Mouse (Mus musculus) monocyte, adult 5-6 weeks (primary cell): Measurements from ENCODE around the gene Gm10638. TPM values are rescaled to one million over a fixed set of nuclear protein-coding genes. Genes with fewer than 3 reads are reported as not detected.
A peak's percentile ranks its signal among the peaks of the same experiment; 100 is the strongest.

Source experiments
- ATAC-seq: fragments of 153-309, 156-312 bp; replicated peaks from 2 replicates; pipeline ENCODE4 v1.8.0; 2017; ENCODE audit warnings: mild to moderate bottlenecking; ENCODE audit not compliant: low TSS enrichment, insufficient number of reproducible peaks, severe bottlenecking, poor library complexity, low FRiP score
- total RNA-seq: library from RNA; stranded (forward); fragments of 200-1000, 200-491, 200-594 nt; gene quantifications from 3 replicates; pipeline ENCODE4 v1.2.3, GENCODE M21; 2017

Gene Gm10638
- total RNA-seq, 1 experiment from 2014 or later, result not detected

- ATAC-seq, result no peak
Measured at GRCm38 (mm10) chr8:86734171-86734570, 11.3 kb upstream of the Gm10638 start.

GRCm38 (mm10) chr8:86734954-86735353, 10.5 kb upstream of the Gm10638 start:
- no peak for ATAC-seq

DNA sequence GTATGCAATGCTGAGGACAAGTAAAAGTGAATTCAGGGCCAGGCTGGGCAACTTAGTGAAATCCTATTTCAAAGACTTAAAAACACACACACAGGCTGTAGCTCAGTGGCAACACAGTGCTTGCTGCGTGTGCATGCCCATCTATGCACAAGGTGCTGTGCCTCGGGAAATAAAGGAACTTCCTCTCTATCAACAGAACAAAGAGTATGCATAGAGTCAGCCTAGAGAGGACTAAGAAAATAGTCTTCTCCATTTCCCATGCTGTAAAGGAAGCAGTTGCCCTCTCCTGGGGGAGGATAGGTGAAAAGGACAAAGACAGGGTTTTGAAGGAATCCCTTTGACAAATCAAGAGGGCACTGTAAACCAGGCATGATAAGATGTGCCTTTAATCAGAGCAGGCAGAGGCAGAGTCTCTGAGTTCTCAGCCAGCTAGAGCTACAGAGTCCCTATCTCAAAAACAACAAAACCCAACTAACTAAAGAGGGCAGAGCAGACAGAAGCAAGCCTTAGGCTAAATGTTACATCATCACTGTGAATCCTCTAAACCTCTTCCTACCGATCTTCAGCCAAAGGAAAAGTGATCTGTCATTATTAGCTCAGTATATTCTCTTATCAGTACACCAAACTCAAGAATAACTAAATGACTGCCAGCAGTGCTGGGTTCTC, 9.9 kb upstream of the Gm10638 start:
- ATAC-seq, result 0 out of 2 replicates have a peak, but pooled peaks have one; percentile 56

- ATAC-seq, result no peak
Measured at GRCm38 (mm10) chr8:86740899-86741298, 4.6 kb upstream of the Gm10638 start.

GRCm38 (mm10) chr8:86741627-86742026, 3.9 kb upstream of the Gm10638 start:
- no peak for ATAC-seq

GRCm38 (mm10) chr8:86742605-86743345, 2.7 kb upstream of the Gm10638 start:
- no peak for ATAC-seq

GRCm38 (mm10) chr8:86744313-86745220, 932 bp upstream of the Gm10638 start:
- ATAC-seq, result no peak

DNA sequence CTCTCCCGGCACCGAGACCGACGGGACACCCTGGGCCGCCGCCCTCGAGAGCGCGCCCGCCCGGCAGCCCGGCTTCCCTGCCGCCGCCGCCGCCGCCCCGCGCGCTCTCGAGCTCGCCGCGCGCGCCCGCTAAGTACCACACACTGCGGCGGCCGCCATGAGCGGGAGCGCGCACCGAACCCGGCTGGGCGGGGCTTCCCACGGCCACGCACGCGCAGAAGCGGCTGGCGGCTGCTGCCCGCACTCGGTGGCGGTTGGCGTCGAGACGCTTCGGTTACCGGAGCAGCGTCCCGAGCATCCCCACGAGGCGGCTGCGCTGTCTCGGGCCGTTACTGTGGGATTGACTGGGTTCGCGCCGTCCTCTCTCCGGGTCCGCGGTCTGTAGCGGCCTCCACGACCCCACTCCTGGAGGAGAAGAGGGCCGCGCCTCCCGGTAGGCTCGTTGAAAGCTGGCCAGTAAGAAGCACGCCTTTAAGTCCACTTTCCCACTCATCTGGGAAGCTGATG, 489 bp downstream of the Gm10638 start:
- peak; percentile 70 for ATAC-seq

DNA sequence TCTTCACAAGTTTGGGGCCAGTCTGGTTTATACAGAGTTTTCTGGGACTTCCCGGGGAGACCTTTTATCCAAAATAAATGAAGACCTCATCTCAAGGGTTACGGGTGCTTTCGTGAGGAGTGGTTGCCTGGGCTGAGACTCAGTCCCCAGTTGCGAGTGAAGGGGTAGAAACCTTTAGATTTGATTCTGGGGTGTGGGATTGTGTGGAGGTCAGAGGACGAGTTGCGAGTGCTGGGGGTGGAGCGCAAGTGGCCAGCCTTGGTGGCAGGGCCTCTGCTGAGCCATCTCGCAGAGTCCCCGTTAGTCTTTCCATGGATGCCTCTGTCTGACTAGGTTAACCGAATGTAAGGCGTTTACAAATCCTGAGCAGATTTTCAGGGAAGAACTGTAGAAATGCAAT, 1.0 kb downstream of the Gm10638 start:
- ATAC-seq, result 0 out of 2 replicates have a peak, but pooled peaks have one; percentile 5

- no peak for ATAC-seq
Measured at GRCm38 (mm10) chr8:86749842-86750241, 4.3 kb downstream of the Gm10638 start.

DNA sequence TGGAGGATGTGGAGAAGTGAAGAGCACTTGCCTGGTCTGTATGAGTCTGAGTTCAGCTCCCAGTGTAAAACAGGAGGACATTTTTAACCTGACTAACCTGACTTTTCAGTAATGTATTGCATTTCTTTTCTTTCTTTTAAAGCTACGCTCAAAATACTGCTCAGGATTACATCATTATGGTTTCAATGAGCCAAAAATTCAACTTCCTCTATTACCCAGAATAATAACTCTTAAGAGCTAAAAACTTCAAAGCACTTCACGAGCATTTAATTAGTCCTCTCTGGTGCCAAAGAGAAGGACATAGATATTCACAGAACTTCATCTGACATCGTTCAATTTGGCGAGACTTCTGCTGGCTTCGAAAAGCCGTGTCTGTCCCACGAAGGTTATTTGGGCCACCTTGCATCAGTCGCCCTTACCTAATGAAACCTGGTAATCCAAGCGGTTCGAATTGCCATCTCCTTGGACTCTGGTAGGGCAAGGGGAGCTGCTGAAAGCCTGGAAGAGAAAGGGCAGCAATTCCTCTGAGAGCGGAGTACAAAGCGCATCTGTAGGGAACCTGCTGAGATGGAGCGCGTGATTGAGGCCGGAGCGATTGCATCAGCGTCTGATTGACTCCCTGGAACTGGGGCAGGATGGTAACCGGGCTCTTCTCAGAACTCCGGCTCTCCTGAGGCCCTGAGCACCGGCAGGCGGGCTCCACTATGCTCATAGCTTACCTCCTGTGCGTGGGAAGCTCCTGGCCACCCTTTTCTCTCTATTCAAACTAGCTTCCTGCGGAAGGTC, 11.6 kb downstream of the Gm10638 start:
- 0 out of 2 replicates have a peak, but pooled peaks have one; percentile 31 for ATAC-seq

GRCm38 (mm10) chr8:86758651-86759050, 13.2 kb downstream of the Gm10638 start:
- no peak for ATAC-seq

GRCm38 (mm10) chr8:86759090-86759491, 13.6 kb downstream of the Gm10638 start:
- ATAC-seq, result no peak

DNA sequence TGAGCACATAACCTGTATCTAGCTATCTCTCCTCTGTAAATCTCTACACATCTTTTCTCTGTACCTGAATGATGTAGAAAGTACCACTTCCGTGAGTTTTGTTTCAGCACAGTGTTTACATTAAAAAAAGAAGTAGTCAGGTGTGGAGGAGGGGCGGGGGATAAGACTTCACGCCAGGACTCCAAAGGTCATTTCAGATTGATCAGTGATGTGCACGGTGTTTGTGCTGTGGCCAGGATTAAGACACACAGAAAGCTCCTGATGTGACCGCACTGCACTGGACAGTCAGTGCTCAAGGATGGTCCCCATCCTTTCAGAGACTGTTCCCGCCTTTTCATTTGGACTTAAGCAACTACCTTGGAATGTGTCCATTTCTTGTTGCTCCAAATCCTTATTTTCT, 15.2 kb downstream of the Gm10638 start:
- no peak for ATAC-seq

DNA sequence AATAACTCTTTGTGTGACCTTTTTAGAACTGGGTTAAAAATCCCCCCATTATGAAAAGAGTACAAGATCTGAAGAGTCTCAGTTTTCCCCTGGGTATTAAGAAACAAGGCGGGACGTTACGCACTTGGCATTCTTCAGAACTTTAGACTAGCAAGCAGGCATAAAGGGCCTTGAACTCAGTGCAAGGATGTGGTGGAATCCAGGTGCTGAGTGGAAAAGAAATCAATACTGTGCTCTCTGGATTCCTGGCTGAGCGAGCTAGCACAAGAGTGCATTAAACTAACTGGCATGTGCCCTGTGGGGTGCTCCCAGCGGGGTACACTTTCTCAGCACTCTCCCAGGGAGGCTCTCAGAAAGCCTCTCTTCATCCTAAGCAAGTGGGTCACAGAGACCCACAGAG, 17.3 kb downstream of the Gm10638 start:
- ATAC-seq, result no peak

DNA sequence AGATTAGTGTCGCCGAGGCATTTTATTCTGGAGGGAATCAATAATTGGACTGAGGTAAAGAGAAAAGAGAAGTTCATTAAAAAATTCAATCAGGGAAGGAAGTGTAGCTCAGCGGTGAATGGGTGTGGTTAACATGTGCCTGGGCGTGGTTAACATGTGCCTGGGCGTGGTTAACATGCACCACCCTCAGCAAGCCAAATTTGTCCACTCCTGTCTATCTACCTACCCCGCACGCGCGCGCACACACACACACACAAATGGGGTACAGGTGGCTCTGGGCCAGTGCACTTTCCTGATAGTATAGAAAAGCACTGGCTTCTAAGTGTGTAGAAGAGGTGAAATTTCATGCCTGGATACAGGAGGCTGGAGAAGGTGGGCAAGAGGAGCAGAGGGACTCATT, 19.7 kb downstream of the Gm10638 start:
- ATAC-seq, result no peak; the same call in 1 of the 2 replicates

DNA sequence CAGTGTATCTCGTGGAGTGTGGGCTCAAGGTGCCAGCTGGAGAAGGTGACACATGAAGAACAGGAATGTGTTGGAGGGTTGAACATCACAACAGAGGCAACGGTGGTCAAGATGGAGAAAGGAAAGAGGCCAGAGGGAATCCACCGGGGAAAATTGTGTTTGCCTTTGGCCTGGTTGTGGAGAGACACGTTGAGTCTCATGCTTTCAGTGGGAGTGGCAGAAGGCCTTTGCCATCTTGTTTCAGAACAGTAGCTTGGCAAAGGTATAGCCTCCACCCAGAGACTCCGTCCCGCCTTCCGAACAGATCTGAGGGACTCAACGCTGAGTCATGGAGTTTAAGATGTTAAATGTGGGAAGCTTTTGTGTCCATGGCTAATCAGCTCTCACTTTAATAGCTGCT, 20.2 kb downstream of the Gm10638 start:
- ATAC-seq, result no peak

DNA sequence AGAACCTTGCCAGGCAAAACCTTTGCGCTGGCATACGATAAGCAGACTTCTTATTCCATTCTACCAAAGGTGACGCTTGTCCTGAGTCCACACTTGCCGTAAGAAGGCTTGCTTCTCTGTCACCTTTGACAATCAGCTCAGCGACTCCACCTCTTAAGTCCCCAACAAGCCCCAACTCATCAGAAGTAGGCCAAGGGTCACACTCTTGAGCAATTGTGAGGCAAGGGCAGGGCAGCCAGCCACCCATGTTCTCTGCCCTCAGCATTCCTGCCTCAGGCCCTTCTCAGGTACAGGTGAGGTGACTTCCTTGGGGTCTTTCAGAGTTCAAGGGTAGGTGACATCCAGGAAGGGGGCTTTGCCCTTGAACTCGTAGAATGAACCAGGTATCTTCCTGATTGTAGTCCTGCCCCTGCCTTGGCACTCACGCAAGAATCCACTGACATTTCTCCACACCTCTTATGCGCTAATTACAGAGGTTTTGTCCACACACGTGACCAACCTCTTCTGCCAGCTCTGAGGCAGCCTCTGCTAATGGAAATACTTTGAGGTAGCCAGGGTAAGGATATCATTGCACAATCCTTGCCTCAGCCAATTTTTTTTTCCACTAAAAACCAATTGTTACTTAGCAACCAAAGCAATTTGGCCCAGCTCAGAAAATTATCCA, 21.2 kb downstream of the Gm10638 start:
- ATAC-seq, result no peak
